Mouse (Mus musculus): Measurements from ENCODE around the gene Snx7.

Gene Snx7

DNA sequence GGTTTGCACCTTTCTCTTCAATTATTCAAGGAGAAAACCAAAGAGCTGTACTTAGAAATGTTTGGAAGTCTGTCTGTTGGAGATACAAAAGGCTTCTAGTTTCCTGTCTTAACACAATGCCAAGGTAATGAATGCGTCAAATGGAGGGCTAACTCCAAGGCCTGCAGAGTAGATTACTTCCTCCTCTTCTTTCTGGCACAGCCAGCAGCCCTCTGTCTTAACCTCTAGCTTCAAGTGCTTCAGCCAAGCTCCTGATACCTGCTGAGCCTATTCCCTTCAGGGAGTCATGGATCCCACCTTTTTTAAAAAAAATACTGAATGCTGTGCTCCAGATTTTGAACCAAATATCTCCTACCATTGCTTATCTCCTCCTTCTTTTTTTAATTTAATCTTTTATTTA, 51.1 kb downstream of the Snx7 start:
- no peak for DNase-seq (ENCODE audit: low spot score)

DNA sequence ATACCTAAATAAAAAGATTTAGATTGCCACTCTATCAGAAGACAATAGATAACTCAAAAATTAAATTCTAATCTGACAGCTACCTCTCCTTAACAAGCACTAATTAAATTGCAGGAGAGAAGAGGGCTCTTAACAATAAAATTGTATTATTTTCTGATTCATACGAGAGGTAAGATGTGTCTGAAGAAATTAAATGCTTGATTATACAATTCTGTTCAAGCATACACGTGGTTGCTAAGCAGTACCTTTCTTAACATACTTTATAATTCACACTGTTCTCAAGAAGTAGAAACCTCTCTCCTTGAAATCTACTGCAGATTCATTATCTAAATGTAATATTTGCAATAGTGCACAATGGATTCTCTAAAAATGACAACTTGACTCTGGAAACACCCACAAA, 54.5 kb downstream of the Snx7 start:
- DNase-seq (ENCODE audit: low spot score) = no peak

DNA sequence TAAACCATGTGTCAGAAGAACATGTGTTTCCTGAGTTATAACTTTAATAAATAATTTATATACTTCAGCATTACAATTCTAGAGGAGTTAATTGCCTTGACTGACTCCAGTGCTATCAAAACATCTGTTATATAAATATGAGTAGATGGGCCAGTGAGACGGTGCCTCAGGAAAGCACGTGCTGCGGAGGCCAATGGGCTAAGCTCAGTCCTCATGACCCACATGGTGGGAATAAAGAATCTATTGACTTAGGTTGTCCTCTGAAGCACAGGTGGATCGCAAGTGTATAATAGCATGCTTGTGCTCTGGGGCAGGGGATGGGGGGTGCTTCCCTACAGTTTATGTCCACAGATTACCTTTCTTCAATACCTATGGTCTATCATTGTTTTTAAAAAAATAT, 56.6 kb downstream of the Snx7 start:
- DNase-seq (ENCODE audit: low spot score) = no peak

DNA sequence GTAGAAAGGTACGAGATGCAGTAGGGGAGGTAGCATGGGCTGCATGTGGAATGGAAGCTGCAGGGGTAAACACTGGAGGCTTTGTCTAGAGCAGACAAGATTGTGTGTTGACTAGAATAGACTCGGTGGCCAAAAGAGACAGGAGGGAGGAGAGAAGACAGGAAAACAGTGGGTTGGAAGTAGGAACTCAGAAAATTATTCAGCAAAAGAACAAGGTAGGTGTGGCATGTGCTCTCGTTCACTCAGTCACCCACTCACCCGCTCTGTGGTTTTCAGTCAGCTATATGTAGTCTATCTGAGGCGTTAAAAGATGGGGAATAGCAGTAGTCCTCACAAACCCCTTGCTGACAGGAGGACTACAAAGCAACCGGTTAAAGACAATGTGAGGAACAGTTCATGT, 63.0 kb downstream of the Snx7 start:
- no peak for DNase-seq (ENCODE audit: low spot score)

DNA sequence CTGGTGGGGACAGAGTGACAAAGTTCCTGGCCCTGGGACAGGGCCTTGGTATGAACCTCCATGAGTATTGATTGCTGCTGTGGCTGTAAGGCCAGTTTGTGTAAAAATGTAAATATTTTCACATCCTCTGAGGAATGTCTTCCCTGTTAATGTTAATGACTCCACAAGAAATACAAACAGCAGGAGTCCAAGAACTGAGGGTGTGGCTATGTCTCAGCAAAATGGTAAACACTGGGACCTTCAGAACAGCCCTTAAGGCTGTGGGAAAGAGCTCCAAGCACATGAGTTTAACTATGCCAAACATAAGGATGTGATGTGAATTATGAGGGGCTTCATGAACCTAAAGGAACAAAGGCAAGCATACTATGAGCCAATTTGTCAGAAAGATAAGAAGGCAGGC, 74.2 kb downstream of the Snx7 start:
- DNase-seq (ENCODE audit: low spot score) = no peak

DNA sequence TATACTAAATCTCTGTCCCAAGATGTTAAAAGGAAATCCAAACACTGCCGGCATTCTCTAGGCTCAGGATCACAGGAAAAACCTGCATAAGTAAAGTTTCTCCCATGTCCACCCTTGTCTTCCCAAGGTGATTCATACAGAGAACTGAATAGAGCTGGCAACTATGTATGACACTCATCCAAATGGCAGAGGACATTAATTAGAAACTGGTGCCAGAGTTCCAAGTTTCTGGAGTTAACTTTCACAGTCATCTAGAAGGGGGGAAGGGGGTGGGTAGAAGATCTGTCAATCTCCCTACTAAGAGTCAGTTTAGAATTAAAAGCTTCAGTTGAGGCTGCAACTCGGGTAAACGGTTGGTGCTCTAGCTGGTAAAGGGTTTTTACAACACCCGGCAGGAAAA, 76.8 kb downstream of the Snx7 start:
- no peak for DNase-seq (ENCODE audit: low spot score)

DNA sequence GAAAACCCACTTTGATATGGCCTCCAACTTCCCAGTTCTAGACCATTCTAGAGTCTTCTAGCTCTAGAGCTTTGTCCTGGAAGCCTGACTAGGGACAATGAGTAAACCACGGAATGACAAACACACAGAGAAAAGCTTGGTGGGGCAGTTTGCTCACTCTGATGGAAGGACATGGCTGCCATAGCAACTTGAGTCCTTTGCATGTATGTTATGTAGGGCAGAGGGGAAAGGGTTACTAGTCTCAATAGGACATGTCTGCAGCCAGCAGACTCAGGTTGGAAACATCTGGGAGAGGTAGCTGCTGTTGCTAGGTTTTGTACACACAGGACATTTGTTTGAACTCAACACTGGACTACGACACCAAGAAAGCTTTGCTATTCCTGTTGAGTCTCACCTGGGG, 77.5 kb downstream of the Snx7 start:
- no peak for DNase-seq (ENCODE audit: low spot score)

DNA sequence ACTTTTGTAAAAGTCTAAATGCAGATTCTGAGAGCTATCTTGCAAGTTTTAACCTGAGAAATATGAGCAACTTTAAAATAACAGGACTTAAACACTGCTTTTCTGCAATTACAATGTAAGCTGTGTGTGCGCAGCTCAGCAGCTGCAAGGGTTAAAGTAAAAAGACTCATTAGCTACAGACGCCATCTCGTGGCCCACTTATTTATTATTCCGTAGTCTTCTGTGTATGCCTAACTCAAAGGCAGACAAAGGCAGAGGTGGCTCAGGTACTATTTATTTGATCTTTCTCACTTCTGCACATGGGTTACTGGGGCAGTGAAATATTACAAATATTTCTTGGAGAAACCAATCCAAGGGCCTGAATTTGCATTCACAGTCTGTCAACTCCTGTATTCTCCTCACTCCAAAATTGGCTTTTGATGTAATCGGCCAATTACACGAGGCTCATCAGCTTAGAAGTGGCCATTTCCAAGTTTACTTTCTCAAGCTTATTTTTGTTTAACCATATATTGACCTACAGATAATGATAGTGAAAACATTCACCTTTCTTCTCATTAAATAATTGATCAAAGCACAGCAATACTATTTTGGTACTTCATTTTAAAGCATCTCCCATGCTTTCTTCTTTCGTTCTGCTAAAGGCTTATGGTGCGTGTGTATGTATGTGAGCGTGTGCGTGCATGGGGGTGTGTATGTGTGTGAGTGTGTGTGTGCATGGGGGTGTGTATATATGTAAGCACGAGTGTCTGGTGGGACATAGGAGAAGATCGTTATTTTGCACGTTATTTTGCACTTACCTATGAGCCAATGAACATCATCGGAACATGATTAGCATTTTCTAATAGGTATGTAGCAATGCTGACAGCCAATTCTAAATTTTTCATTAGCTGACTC, 79.7 kb downstream of the Snx7 start:
- DNase-seq (ENCODE audit: low spot score) = peak; percentile 62

DNA sequence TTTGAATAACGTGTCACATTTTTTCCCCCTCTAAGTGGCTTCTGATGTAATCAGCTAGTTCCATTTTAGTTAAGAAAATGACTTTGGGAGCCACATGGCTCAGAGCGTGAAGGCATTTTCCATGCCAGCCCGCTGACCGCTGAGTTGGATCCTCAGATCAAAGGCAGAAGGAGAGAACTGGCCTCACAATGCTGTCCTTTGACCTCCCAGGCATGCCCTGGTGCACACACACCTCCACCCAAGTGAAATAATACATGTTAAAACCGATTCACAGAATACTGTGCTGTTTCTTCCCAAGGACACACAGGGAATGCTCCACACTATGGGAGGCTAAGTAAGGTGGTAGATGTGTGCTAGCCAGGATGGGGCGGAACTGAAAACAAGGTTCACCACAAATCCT, 81.5 kb downstream of the Snx7 start:
- DNase-seq (ENCODE audit: low spot score) = no peak

DNA sequence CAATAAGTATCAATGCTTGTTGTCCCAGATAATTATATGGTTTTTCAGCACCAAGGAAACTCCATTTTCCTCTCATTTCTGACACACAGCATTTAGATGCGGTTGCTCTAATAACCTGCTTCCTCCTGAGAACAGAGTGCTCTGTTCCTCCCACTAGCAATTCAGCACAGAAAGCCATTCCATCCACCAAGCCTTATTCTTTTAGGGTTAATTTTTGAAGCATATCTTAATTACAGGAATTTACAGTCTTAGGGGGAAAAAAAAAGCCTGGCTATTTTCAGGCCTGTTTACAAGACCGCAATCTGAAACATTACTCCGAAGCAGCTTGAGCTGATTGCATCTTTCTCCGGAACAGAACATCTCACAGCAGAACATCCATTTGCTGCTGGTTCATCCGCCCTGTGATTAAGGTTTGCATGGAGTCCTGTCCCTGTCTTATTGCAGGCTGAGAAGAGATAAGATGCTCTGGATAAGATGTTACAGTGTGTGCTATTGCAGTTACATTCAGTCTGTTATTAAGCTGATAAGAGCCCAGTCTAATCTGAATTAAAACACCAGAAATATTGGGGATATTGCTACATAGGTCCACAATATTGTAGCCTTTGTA, 116.5 kb downstream of the Snx7 start:
- DNase-seq (ENCODE audit: low spot score) = no peak

DNA sequence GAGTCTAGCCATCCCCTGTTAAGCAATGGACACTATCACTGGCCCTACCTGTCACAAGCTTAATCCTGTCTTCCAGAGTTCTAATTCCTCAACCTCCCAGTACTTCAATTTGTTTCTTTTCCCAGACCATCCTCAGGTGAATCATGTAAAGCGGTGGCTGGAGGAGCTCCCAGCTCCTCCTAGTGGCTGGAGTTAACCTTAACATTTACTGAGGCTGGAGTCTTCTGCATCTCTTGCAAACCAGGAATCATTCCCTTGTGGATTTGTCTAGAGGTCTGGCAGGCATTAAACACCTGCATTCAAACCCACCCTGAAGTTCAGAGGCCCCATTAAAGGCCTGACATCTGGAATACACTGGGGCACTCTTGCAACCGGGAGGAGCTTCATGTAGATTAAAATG, 117.1 kb downstream of the Snx7 start:
- no peak for DNase-seq (ENCODE audit: low spot score)

DNA sequence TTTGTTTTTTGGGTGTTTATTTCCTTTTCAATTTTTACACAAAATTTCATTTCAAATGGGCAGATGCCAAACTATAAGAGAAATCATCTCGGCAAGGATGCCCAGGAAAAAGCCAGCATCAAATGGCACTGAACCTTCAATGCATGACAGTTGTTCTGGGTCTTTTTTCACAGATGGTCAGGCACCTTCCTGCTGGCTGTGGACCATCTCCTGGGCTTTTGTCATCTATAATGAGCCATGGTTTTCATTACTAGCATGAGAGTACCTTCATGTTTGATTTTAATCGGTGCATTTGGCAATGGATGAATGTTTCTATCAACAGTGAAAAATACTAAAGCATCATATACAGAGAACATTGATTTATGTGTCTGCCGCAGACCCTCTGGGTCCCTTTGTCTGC, 119.5 kb downstream of the Snx7 start:
- DNase-seq (ENCODE audit: low spot score) = no peak

DNA sequence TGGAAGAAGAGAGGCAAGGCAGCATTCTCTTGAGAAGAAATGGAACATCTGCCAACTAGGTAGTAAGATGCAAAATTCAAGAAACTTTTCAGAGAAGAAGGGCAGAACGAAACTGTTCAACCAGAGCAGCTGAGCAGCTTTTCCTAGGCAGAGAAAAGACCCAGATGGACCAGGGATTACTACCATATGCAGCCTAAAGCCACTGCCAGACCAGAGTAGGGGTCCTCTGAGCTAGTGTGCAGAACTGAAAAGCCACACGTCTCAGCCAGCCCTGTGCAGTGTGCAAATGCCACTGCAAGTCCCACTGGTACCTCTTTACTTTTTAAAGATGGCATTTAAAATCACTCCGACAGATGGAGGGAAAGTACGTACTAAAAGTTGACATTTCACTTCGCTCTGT, 129.0 kb downstream of the Snx7 start:
- no peak for DNase-seq (ENCODE audit: low spot score)

DNA sequence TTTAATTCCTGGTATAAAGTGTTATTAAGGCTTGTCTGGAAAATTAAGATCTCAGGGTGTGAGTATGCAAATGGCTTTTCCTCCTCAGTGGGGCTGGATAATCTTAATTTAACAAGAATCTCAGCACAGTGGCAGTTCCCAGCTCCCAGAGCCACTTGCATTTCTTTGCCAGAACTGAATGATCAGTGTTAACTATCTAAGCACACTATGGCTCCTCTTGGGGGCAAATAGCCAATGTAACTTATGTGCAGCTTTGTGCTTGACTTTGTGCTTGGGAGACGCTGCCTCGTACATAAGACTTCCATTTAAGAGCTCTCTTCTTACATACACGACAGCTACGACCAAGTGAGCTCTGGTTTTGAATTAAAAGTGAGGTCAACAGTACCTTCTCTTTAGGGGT, 136.1 kb downstream of the Snx7 start:
- DNase-seq (ENCODE audit: low spot score) = no peak

Measured in layer of hippocampus, adult 9-10 months (tissue).